Mouse (Mus musculus): Measurements from ENCODE around the gene Runx1.

Gene Runx1

DNA sequence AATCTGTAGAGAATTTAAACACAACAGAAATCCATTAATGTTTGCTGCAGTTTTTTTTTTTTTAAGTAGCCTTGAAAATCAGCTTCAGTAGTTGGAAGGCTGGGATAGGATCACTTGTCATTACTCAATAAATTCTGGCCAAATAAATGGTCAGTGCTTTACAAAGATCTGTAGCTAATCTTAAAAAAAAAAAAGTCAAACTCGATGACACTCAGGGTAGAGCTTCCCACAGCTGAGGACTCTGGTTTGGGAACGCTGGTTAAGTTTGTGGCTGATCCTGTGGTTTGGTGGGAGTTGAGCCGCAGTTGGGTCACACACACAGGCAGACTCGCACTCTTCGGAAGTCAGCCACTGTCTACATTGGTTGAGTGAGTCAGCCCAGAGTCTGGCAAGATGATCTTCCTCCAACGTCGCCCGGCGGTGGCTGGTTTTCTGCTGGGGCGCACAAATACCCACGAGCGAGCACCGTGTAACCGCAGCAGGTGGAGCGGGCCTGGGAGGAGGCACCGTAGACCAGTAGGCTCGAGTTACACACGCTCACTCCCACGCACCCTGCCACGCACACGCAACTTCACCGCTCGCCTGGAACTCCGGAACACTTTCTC is 129.4 kb downstream of the Runx1 start:
- DNase-seq: no peak

DNA sequence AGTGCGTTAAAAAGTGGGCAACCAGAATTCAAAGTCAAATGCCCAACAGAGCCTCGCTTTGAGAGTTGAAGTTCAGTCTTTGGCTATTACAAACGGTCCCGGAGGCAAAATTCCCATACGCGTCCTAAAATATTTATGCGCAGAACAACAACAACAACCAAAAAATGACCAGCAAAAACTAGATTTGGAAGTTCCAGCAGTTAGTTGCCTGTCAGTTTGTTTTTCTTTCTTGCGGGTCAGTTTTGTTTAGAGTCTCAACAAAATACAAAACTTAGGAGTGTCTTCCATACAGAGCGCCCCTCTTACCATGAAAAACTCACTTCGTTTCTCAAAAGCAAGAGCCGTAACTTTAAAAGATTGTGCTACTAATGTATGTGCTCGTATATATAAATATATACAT is 130.0 kb downstream of the Runx1 start:
- DNase-seq: no peak

DNA sequence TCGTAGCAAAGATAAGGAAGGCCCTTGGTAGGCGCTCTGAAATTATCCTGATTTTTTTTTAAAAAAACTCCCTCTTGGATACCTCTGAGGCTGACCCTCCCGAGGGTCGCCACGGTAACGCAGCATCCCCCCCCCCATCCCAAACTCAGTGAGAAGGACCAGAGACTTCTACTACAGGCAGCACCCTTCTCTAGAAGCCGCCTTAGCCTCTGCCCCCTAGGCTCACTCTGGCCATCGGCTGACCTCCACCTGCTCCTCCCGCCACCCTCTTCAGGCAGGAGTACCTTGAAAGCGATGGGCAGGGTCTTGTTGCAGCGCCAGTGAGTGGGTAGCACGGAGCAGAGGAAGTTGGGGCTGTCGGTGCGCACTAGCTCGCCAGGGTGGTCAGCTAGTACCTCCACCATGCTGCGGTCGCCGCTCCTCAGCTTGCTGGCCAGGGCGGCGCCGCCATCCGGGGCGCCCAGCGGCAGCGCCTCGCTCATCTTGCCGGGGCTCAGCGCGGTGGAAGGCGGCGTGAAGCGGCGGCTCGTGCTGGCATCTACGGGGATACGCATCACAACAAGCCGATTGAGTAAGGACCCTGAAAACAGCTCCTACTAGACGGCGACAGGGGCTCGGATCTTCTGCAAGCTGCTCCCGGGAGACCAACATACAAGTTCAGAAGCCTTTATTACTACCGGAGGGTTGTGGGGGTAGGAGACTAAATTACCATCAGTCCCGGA is 130.6 kb downstream of the Runx1 start:
- no peak for DNase-seq

DNA sequence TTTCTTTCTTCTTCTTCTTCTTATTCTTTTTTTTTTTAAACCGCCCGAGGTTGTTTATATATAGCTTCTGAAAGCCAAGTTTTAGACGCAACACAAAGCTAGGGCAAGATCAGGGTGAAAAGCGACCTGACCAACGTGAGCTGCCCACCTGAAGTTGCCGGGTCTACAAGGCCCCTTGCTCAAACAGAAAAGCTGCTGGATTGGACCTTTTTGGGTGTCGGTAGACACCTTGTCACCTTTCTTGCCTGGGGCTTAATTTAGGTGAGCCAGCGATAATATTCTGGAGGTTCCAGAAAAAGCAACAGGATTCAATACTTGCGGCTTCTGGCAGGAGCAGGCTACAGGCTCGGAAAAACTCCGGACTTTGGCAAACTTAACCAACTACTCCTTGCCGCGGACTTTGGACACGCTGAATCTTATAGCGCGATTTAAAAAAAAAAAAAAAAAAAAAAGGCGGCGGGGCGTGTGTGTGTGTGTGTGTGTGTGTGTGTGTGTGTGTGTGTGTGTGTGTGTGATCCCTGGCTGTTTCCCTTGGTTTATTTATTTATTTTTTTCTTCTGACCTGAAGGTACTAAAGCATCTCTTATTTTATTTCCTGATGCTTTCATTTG is 131.3 kb downstream of the Runx1 start:
- DNase-seq: no peak

DNA sequence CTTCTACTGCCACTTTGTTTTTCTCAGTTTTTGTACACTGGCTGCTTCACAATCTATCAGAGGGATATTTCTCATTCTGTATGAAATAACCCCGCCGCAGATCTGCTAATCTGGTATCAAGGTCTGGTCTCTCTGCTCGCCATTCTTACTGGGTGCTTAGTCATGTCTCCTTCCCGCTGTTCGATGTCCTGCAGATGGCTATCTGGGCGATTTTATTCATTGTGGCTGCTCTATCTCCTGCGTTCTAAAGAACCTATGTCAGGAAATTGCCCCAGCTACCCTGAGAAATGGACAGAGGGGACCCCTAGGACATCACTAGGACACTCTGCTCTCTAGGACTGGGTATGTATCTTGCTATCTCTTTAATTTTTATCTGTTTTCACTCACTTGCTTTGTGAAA is 135.2 kb downstream of the Runx1 start:
- DNase-seq: no peak

DNA sequence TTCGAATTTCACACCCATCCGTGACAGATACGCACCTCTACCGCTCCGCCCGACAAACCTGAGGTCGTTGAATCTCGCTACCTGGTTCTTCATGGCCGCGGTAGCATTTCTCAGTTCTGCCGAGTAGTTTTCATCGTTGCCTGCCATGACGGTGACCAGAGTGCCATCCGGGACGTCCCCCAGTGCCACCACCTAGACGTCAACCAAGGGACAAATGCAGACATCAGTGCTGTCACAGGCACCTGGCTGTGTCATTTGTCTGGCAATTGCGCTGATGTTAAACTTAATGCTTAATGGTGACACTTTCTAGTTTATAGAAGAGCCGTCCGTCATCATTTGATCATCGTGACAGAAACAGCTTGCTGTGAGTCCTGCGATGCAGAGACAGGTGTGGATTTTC is 137.0 kb downstream of the Runx1 start:
- no peak for DNase-seq

DNA sequence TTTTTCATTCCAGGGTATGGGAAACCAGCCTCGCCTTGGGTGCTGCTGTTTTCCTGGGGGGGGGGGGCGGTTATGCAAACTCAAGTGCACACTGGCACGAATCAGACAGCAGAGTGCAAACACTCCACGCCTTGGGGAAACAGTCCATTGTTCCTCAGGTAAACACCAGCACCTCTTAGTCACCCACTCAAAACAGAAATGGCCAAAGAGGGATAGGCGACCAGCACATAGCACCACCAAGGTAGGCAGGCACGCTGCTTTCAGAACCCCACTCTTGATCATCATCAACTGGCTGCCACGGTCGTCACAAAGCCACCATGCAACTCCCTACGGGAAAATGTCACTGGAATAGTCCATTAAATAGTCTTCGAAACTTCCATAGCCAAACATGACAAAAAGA is 139.0 kb downstream of the Runx1 start:
- DNase-seq: no peak

DNA sequence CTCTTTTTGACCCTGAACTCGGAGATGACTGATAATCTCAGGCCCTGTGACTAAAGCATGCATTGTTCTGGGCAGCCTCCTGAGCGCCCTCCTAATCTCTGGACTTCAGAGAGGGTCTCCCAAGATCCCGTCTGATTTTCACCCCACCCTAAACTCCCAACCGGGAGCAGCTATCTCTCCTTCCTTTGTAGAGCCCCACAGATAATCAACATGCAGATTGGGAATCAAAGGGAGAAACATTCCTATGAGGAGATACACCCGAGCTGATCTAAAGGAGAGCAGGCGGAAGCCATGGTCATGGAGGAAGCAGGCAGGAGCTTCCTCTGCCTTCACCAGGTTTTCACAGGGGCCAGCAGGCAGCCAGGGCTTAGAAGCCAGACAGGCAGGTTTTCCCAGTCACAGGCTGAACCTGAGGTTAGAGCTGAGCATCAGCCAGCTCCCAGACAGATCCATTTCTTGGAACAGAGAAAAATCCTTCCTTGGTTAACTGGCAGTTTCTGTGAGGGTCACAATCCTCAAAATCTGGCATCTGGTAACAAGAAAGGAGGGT is 140.1 kb downstream of the Runx1 start:
- DNase-seq: no peak

DNA sequence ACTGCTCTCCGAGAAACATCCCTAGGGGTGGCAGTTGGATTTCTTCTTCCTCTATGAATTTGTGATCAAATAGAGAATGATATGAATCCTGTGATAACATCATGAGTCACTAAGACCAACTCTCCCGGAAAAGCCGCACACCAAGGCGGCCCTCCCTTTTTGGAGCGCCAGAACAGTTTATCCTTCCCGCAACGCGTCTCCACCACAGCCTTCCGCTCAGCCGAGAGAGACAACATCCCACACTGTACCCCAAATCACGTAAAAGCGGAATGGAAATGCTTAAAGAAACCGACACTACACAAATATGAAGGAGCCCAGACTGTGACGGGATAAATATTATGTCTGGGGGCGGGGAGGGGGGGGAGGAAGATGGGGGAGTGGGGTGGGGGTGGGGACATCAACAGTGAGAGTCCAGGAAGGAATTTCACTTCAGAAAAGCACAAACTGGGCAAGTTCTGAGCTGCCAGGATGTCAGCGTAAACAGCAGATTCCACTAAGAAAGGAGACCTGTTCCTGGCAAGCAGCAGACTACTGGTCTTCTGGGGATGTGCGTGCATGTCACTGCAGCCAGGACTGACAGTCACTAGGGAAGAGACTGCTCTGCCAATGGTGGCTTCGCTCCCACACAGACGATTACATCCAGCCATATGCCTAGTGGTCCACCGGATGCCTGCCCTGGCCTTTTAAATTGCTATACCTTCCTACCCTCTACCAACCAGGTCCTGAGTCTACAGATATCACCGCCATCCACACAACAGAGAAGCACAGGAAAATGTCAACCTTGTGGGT is 141.3 kb downstream of the Runx1 start:
- no peak for DNase-seq

DNA sequence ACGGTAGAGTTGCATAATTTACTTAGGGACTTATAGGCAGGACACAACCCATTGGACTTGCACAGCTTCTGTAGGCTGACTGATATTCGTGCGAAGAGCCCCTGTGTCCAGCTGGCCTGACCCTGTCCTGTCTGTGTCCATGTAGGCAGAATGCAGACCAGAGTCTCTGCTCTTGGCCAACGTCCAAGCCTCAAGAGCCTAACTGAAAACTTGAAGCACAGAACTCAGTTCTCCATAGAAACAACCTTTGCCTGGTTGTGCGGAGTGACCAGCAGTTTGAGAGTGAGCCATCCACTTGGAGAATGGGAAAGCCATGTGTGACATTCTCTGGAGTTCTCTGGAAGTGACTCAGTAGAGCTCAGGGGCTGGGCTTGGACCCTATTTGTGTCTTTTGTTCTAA is 149.3 kb downstream of the Runx1 start:
- no peak for DNase-seq

DNA sequence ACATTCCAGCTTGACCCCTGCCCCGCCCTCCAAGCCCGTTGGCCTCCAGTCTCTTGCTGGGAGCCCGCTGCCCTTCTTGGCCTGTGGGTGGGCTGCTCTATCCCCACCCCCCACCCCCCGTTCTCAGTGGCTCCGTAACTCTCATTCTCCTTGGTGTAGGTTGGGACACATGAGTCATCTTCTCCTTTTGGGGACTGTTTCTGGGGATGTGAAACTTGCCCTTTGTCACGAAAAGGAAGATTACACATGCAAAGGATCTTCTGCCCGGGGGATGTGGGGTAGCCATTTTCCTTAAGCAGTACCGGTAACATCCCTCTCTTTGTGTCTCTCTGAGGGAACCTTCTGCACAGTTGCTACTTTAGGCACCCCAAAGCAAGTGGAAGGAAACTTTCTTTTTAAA is 150.3 kb downstream of the Runx1 start:
- no peak for DNase-seq

DNA sequence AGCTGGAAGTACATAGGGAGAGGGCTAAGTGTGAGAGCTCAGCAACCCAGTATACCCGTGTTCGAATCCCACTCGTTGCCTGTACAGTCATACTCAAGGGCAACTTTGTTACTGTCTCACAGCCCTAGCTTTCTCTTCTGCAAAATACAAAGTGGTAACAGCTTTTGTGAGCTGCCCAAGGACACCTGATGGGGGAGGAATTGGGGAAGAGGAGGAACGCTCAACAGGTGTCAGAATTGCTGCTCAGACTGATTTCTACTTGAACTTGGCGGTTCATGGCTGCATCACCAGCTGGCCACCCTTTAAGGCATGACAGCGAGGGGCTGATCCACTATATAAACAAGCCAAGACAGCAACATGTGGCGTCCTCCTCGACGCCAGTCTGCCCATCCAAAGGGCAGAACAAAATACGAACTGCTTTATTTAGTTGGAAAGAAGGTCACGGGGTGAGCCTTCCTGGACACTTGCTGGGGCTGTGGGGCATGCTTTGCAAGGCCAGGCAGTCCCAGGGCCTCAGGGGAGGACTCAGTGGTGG is 151.0 kb downstream of the Runx1 start:
- DNase-seq: no peak

DNA sequence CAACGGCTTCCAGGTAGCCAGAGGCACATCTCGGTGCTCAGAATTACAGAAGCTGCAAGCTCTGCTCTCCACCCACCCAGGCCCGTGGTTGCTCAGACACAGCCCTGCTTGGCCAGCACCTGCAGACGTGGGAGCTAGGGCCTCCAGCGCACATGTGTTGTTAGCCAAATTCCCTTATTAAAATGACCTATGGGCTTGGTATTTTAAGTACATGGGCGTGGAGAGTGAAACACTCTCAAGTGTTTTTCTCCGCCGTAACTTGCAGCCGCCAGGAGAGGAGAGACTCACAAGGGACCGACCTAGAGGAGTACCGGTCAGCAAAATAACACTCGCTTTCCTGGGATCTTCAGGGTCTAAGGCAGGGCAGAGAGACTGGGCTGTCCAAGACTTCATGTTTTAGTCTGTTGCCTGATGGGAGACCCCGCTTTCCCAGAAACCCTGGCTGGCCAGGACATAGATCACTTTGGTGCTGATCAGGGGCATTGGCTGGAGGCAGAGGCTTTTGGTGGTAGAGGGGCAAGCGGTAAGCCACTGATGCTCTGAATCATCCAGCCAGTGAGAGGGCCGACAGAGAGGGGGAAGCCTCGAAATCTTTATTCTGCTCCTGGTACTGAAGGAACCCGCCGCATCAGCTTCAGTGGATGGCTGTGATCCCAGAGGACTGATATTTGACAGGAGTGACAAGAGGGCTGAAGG is 151.7 kb downstream of the Runx1 start:
- no peak for DNase-seq

DNA sequence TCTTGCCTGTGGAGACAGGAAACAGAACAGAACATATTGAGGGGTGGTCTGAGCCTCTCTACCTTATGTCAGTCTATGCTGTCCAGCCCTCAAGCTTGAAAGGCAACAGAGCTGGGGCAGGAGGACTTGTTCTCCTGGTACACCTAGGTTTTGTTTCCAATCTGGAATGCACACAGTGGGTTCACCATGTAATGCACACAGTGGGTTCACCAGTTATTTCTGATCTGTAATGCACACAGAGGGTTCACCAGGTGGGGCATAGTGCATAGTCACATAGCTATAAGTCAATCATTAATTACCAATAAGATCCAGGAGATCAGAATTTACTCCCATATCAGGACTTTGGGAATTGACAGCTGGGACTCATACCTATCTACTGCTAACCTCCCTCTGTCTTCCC is 157.1 kb downstream of the Runx1 start:
- no peak for DNase-seq

DNA sequence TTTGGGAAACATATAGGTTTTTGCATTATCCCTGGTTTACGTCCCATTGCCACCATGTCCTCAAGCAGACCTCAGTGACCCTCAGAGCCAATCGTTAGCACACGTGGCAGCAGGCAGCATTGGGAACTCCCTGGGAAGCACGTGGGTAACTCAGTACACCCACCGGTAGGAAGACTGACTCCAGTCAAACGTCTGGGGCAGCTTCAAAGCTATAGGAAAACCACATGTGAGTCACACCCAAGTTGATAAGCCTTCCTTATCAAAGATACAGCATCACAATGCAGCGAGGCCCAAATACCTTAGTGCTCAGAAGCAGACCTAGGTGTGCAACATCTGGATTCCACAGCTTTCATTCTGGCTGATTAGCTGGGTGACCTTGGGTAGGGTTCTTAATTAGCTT is 164.2 kb downstream of the Runx1 start:
- no peak for DNase-seq

DNA sequence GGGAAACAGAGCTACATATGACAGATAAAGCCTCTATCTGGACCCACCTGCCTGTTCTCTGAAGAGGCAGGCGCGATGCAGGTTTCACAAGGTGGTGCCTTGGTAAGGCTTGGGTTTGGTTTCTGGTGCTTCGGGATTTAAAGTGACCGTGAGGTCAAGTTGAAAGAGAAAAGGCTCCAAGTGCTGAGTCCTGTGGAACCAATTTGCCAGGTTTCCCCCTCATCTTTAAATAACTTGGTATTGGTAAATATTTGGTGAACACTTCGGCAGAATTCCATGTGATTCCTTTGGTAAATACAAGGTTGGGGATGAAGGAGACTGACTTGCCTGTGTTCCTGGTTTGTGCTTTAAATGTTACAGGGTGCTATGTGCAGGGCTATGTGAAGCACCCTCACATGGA is 169.2 kb downstream of the Runx1 start:
- no peak for DNase-seq

DNA sequence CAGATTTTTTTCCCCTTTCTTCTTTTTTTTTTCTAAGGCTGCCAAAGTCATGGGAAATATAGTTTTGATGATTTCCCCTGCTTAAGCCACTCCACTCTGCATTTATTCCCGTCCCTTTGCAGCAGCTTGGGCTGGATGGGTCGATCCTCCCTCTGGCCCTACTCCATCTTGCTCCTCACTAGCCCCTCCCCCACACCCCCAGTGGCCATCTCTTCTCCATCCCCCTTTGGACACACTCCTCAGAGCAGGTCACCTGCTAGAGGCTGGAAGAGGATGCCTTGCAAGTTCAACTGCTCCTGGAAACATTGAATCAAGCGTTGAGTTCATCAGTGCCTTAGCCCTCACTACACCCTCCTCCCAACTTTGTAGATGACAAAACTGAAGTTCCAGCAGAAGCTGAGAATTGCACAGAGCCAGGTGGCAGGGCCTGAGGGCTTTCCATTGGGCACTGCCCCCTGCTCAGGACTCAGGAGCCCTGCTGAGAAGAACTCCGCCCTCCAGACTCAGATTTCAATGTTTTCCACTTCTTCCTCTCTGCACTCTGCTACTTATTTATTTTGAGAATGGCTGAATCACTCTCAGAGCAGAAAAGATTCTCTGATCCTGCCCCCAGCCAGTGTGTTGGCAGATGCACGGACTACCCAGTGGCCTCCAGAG is 171.5 kb downstream of the Runx1 start:
- peak; percentile 2 for DNase-seq

DNA sequence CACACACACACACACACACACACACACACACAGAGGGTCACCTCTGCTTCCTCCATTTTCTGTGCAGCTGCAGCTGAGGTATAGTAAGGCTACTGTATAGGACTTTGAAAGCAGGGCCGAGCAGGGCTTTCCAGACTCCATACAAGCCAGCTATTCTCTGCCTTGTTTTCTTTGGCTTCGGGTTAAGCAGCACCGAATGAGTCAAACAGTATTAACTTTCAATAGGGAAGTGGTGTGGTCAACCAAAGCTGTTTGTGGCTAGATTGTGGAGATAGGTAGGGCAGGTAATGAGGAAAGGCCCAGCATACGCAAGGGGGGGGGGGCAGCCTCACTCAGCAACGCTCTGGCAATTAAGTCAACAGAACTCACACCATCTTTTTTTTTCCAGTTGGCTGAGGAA is 172.1 kb downstream of the Runx1 start:
- DNase-seq: no peak

DNA sequence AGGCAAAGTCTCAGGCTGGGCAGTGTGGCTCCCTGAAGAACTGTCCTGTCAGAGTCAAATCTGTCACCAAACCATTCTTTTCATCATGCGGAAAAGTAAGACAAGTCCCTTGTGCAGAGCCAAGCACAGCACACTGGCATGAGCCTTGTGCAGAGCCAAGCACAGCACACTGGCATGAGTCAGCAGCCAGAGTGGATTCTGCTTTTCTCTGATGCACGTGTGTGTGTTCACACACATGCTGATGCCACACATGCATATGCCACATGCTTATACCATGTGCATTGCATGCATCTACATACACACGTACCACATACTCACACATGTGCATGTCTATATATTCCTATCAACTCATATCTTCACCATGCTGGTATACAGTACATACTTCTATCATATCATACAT is 174.7 kb downstream of the Runx1 start:
- no peak for DNase-seq

DNA sequence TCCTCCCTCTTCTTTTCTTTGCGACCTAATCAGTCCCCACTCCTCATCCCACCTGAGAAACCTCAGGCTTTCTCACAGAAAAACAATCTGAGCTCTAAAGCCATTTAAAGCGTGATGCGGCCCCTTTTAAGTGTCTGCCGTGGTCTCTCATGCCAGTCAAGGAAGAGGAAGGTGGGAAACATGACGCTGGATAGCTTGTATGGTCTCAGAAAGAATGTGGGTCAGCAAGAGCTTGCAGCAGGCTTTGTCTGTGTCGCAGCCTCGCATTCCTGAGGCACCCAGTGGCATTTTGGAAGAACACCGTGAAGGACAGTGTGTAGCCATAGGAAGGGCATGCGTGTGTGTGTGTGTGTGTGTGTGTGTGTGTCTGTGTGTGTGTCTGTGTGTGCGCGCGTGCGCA is 179.8 kb downstream of the Runx1 start:
- no peak for DNase-seq

DNA sequence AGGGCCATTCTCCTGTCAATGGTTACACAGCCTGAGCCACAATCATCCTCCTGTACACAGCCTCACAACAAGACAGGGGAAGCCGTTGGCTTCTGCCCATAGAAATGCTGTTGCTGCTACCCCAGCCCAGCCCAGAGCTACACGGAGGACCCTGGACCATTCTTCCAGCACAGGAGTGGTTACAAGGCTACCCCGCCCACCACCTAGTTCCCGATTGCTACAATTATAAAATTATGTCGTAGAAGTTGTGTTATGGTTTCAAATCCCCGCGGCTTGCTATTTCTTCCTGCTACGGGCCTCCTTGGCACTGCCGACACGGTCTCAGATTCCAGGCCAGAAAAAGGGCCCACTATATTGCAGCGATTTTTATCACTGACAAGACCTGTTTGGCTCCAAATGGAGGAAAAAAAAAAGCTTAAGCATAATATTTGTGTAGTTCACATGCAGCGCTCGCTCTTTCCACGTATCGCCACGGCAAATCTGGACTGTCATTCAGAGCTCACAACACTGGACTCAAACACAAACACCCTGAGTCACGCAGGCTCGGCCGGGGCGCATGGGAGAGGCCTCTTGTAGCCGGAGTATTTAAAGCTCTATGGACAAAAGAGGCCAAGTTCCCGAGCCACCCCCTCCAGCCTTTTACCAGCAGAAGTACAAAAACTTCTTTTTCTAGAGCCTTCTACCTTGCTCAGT is 180.4 kb downstream of the Runx1 start:
- no peak for DNase-seq

Measured in cerebellum, adult 9-11 months (tissue).